Mouse (Mus musculus) forebrain, embryonic 12.5 days (tissue): ENCODE results near the gene Limk2. TPM values are rescaled to one million over a fixed set of nuclear protein-coding genes. Genes with fewer than 3 reads are reported as not detected.

Source experiments
- ATAC-seq: fragments of 200-750 bp; cut with Nextera tagmentation; 2 replicates; pipeline ENCODE4 v1.8.0; 2017; ENCODE audit warnings: moderate TSS enrichment; ENCODE audit not compliant: low FRiP score
- H3K27ac ChIP-seq: fragments of 300-500 bp; sonication (generic); 2 replicates; pipeline ENCODE4 v1.5.1; 2016; ENCODE audit warnings: mild to moderate bottlenecking
- H3K27me3 ChIP-seq: fragments of 300-500 bp; sonication (generic); 2 replicates; pipeline ENCODE4 v1.6.1; 2016; ENCODE audit warnings: mild to moderate bottlenecking
- H3K36me3 ChIP-seq: fragments of 300-500 bp; sonication (generic); replicated peaks from 2 replicates; pipeline ENCODE4 v1.6.1; 2016; ENCODE audit warnings: mild to moderate bottlenecking
- H3K4me1 ChIP-seq: fragments of 300-500 bp; sonication (generic); 2 replicates; pipeline ENCODE4 v1.6.1; 2016
- H3K4me2 ChIP-seq: fragments of 300-500 bp; sonication (generic); 2 replicates; pipeline ENCODE4 v1.6.1; 2016; ENCODE audit warnings: mild to moderate bottlenecking, moderate library complexity
- H3K4me3 ChIP-seq: fragments of 300-500 bp; sonication (generic); replicated peaks from 2 replicates; pipeline ENCODE4 v1.5.1; 2016; ENCODE audit warnings: mild to moderate bottlenecking
- H3K9ac ChIP-seq: fragments of 300-500 bp; sonication (generic); 2 replicates; pipeline ENCODE4 v1.6.1; 2016; ENCODE audit warnings: mild to moderate bottlenecking
- H3K9me3 ChIP-seq: fragments of 300-500 bp; sonication (generic); 2 replicates; pipeline ENCODE4 v1.6.1; 2016
- WGBS: fragments of 180-500 bp; shearing (Covaris S2); methylation state at CpG from one replicate; pipeline ENCODE4 v1.1.7; 2016; 5-methylcytosine and 5-hydroxymethylcytosine counted together
- polyA plus RNA-seq: library from polyadenylated mRNA; unstranded; fragments of >200 nt; fragmentation: Nextera tagmentation; extraction: Ambion mirVana; gene quantifications from 2 replicates; pipeline ENCODE4 v1.2.1, GENCODE M21; 2016

The Limk2 gene
- polyA plus RNA-seq: 79.4 and 79.8 TPM in 2 replicates

DNA sequence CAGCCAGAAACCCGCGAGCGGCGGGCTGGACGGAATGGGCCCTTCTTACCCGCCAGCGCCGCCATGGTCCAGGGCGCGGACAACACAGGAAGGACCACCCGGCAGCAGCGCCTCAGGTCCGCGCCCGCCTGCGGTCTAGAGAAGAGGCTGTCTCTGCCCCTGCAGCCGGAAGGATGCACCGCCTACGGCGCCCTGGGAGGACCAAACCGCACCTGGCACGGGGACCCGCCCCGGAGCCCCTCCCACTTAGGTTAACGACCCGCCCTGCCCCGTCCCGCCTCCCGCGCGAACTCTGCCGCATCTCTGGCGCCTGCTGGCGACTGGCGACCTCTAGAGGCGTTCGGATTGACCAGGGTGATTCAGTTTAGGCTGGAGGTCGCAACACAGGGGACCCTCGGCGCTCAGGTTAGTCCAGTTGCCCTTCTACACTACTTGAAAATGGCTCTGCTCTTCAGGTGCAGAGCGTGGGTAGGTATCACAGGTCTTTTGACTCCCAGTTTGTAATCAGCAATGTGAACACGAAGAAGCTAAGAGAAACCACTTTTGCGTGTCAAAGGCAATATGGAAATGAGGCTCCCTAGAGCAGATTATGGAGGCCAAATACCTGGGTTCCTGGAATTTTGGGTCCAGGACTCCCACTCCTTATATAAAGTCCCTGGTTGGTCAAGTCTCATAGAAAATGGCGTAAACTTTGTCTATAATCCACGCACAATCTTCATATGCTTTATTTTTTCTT lies at the start of gene Limk2:
Limk2 (minus strand) TSS at position 193 of the 736 bp plus-strand sequence.
- peak; percentile 94 for ATAC-seq
- peaks cover 10% of the 10 kb centered on the region for H3K4me1 ChIP-seq
- peak within 1 kb of the TSS; percentile 70 for H3K9ac ChIP-seq
- H3K4me3 ChIP-seq: peak within 1 kb of the TSS; percentile 75
- WGBS: 2% methylated on average over 44 of the region's 45 CpGs
- 0 out of 2 replicates have a peak, but pooled peaks cover 2% of the 10 kb centered on the region for H3K36me3 ChIP-seq
- H3K27me3 ChIP-seq: no peaks in the 10 kb centered on the region
- peak within 1 kb of the TSS; percentile 57; the same call in 1 of the 2 replicates for H3K27ac ChIP-seq
- H3K9me3 ChIP-seq: no peaks in the 10 kb centered on the region
- H3K4me2 ChIP-seq: peak within 1 kb of the TSS; percentile 78

- Histone ChIP-seq H3K9ac (no peak overlapping the region), H3K27me3 (no peaks in the 10 kb centered on the region), H3K4me2 (no peak overlapping the region), H3K36me3 (0 out of 2 replicates have a peak, but pooled peaks cover 5% of the 10 kb centered on the region), H3K27ac (no peak overlapping the region), H3K4me1 (no peaks in the 10 kb centered on the region; the same call in 1 of the 2 replicates), H3K4me3 (no peak overlapping the region), H3K9me3 (no peaks in the 10 kb centered on the region)
- 90% methylated on average over 11 of the region's 13 CpGs for WGBS
- ATAC-seq: no peak
Observed at GRCm38 (mm10) chr11:3458428-3459104, 49.6 kb upstream of the Limk2 start.

GRCm38 (mm10) chr11:3456354-3456753 lies 47.4 kb upstream of the Limk2 start:
- Histone ChIP-seq H3K4me3 (no peak overlapping the region), H3K9ac (no peak overlapping the region), H3K9me3 (no peaks in the 10 kb centered on the region), H3K4me1 (peaks cover 9% of the 10 kb centered on the region), H3K27ac (no peak overlapping the region), H3K36me3 (0 out of 2 replicates have a peak, but pooled peaks cover 5% of the 10 kb centered on the region), H3K4me2 (no peak overlapping the region), H3K27me3 (no peaks in the 10 kb centered on the region)
- no peak for ATAC-seq
- 21% methylated on average over 1 of the region's 1 CpGs for WGBS

- H3K9me3 ChIP-seq: no peaks in the 10 kb centered on the region
- no peak overlapping the region for H3K27ac ChIP-seq
- no peak for ATAC-seq
- 95% methylated on average over 3 of the region's 3 CpGs for WGBS
- no peak overlapping the region for H3K4me3 ChIP-seq
- H3K36me3 ChIP-seq: 0 out of 2 replicates have a peak, but pooled peaks cover 5% of the 10 kb centered on the region
- H3K9ac ChIP-seq: no peak overlapping the region
- no peak overlapping the region for H3K4me2 ChIP-seq
- no peaks in the 10 kb centered on the region for H3K27me3 ChIP-seq
- peaks cover 19% of the 10 kb centered on the region for H3K4me1 ChIP-seq
Observed at GRCm38 (mm10) chr11:3454506-3454905, 45.5 kb upstream of the Limk2 start.

DNA sequence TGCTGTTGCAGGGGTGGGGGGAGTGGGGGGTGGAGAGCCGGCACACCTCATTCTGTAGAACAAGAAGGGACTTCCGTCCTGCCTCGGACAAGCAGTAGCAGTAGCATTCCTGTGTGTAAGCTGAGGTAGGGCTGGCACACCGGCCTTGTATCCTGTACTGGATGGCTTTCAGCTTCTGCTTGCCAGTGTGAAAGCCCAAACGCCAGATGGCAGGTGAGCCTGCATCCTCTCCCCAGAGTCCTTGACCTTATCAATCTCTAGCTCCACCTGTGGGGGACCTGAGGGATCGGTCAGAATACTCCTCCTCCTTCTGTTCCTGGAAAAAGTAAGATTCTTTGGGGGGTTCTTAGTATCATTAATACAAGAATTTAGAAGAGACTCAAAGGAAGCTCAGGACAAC lies 44.5 kb upstream of the Limk2 start:
- no peak overlapping the region for H3K9ac ChIP-seq
- peaks cover 19% of the 10 kb centered on the region for H3K4me1 ChIP-seq
- H3K9me3 ChIP-seq: no peaks in the 10 kb centered on the region
- H3K4me3 ChIP-seq: no peak overlapping the region
- no peak overlapping the region for H3K27ac ChIP-seq
- no peak for ATAC-seq
- peak overlapping the region; percentile 81 for H3K4me2 ChIP-seq
- no peaks in the 10 kb centered on the region for H3K27me3 ChIP-seq
- H3K36me3 ChIP-seq: 0 out of 2 replicates have a peak, but pooled peaks cover 5% of the 10 kb centered on the region
- 83% methylated on average over 6 of the region's 6 CpGs for WGBS

- Histone ChIP-seq H3K27me3 (no peaks in the 10 kb centered on the region), H3K4me3 (peak overlapping the region; percentile 79), H3K4me1 (peaks cover 19% of the 10 kb centered on the region), H3K27ac (peak overlapping the region; percentile 86), H3K36me3 (0 out of 2 replicates have a peak, but pooled peaks cover 5% of the 10 kb centered on the region), H3K9ac (peak overlapping the region; percentile 78), H3K9me3 (no peaks in the 10 kb centered on the region), H3K4me2 (peak overlapping the region; percentile 81)
- under 1% methylated on average over 9 of the region's 9 CpGs for WGBS
- ATAC-seq: peak; percentile 35; the same call in 1 of the 2 replicates
Observed at GRCm38 (mm10) chr11:3452769-3453168, 43.8 kb upstream of the Limk2 start.

DNA sequence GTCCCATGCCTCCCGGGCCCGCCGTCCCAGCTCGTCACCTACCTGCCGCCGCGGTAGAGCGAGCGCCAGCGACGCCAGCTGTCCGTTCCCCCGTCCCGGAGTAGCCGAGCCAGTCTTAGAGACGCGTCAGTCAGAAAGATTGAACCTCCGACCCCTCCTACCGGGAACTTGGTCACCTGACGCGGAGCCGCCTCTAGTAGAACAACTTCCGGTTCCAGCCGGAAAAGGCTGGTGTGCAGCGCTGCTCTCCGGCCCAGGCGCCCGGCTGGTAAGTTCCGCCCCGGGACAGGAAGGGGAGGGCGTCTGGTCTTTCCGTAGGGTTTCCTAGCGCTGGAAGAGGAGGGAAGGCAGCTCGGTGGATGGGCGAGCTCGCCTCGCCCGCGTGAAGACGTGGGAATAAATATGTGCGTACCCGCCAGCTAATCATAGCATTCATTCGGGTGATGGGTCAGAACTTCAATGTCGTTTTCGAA lies 43.2 kb upstream of the Limk2 start, which contains the start of gene Rnf185:
Rnf185 (minus strand) TSS at position 197 of the 473 bp plus-strand sequence.
- Histone ChIP-seq H3K27me3 (no peaks in the 10 kb centered on the region), H3K9me3 (no peaks in the 10 kb centered on the region), H3K27ac (peak within 1 kb of the TSS; percentile 86), H3K9ac (peak within 1 kb of the TSS; percentile 78), H3K4me1 (peaks cover 19% of the 10 kb centered on the region), H3K4me3 (peak within 1 kb of the TSS; percentile 79), H3K36me3 (0 out of 2 replicates have a peak, but pooled peaks cover 5% of the 10 kb centered on the region), H3K4me2 (peak within 1 kb of the TSS; percentile 81)
- WGBS: under 1% methylated on average over 45 of the region's 45 CpGs
- ATAC-seq: peak; percentile 98

GRCm38 (mm10) chr11:3451701-3452163 lies 42.7 kb upstream of the Limk2 start:
- Histone ChIP-seq H3K4me2 (peak overlapping the region; percentile 81), H3K36me3 (0 out of 2 replicates have a peak, but pooled peaks cover 5% of the 10 kb centered on the region), H3K9ac (peak overlapping the region; percentile 78), H3K4me3 (peak overlapping the region; percentile 79), H3K27ac (peak overlapping the region; percentile 86), H3K9me3 (no peaks in the 10 kb centered on the region), H3K27me3 (no peaks in the 10 kb centered on the region), H3K4me1 (peaks cover 19% of the 10 kb centered on the region)
- whole genome bisulfite sequencing: 1% methylated on average over 20 of the region's 20 CpGs
- ATAC-seq: no peak

DNA sequence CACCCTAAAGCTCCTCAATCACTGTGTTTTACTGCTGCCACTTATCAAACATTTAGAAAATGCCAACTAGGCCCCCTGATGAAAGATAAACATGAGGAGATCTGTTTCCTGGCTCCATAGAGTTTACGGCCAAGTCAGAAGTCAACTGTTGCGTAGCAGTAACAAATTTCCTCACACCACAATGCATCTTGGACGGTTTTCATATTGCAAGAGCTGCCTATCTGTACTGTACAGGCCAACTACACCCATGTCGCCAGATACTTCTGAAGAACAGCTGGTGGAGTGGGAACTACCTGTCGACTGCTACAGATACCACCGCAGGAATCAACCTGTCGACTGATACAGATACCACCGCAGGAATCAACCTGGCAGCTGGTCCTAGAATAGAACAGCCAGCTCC lies 35.9 kb upstream of the Limk2 start:
- Histone ChIP-seq H3K27ac (no peak overlapping the region), H3K4me2 (no peak overlapping the region), H3K9ac (no peak overlapping the region), H3K4me3 (no peak overlapping the region), H3K4me1 (no peaks in the 10 kb centered on the region), H3K36me3 (no peaks in the 10 kb centered on the region), H3K27me3 (no peaks in the 10 kb centered on the region), H3K9me3 (no peaks in the 10 kb centered on the region)
- WGBS: 92% methylated on average over 8 of the region's 8 CpGs
- no peak for ATAC-seq

DNA sequence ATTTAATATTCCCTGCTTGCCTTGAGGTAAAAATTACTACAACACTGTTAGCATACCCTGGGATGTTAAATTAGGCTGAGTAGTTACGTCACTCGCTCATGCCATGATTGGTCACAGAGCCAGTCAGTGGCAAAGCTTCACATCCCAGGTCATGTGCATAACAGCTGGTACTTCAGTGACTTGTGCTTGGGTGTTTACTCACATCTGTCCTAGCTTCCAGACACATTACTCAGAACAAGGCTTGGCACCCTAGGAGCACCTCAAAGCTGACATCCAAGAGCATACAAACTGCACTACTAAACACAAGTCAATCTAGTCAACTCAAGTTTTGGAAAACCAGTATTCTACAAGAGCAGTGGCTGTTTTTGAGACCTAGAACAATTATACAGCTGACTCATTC lies 34.1 kb upstream of the Limk2 start:
- Histone ChIP-seq H3K27me3 (no peaks in the 10 kb centered on the region), H3K4me3 (no peak overlapping the region), H3K27ac (no peak overlapping the region), H3K9ac (no peak overlapping the region), H3K4me1 (no peaks in the 10 kb centered on the region), H3K9me3 (no peaks in the 10 kb centered on the region), H3K4me2 (no peak overlapping the region), H3K36me3 (no peaks in the 10 kb centered on the region)
- no peak for ATAC-seq
- 94% methylated on average over 2 of the region's 2 CpGs for WGBS

- no peak overlapping the region for H3K4me2 ChIP-seq
- H3K9me3 ChIP-seq: no peaks in the 10 kb centered on the region
- H3K4me1 ChIP-seq: no peaks in the 10 kb centered on the region
- no peaks in the 10 kb centered on the region for H3K27me3 ChIP-seq
- no peak overlapping the region for H3K4me3 ChIP-seq
- no peak for ATAC-seq
- 80% methylated on average over 4 of the region's 4 CpGs for WGBS
- no peaks in the 10 kb centered on the region for H3K36me3 ChIP-seq
- no peak overlapping the region for H3K9ac ChIP-seq
- H3K27ac ChIP-seq: no peak overlapping the region
Observed at GRCm38 (mm10) chr11:3442677-3443076, 33.7 kb upstream of the Limk2 start.
